Mouse (Mus musculus): Measurements from ENCODE around the gene Rasa3. TPM values are rescaled to one million over a fixed set of nuclear protein-coding genes. Genes with fewer than 3 reads are reported as not detected.
A peak's percentile ranks its signal among the peaks of the same experiment; 100 is the strongest.

The Rasa3 gene
- polyA plus RNA-seq, 1 experiment from 2014 or later: 14.0 TPM

- H3K27me3 ChIP-seq (ENCODE audit: insufficient read depth, low read length): no peaks in the 10 kb centered on the region
- DNase-seq (ENCODE audit: low spot score) (no peak), ATAC-seq (replicated peaks; ENCODE audit: low FRiP score, low read depth) (no peak)
- H3K9ac ChIP-seq (ENCODE audit: low read depth, low read length): no peak overlapping the region
- H3K4me1 ChIP-seq (replicated peaks; ENCODE audit: insufficient read depth, low read length): no peaks in the 10 kb centered on the region
- no peak overlapping the region for H3K4me2 ChIP-seq (ENCODE audit: low read length)
- no peaks in the 10 kb centered on the region for H3K9me3 ChIP-seq (replicated peaks; ENCODE audit: low read length)
- no peak for TF ChIP-seq CTCF (IDR thresholded peaks at IDR 0.05; ENCODE audit: low read depth)
- H3K4me3 ChIP-seq (replicated peaks; ENCODE audit: low read depth, low read length): no peak overlapping the region
- no peak overlapping the region for H3K27ac ChIP-seq
- WGBS: 92% methylated on average over 6 of the region's 6 CpGs
- H3K36me3 ChIP-seq (ENCODE audit: insufficient read depth, low read length): no peaks in the 10 kb centered on the region
Observed at GRCm38 (mm10) chr8:13608946-13609345, 68.5 kb downstream of the Rasa3 start.

GRCm38 (mm10) chr8:13605920-13606480, 71.4 kb downstream of the Rasa3 start:
- H3K27ac ChIP-seq: no peak overlapping the region
- 0 out of 2 replicates have a peak, but pooled peaks cover 3% of the 10 kb centered on the region for H3K36me3 ChIP-seq (ENCODE audit: insufficient read depth, low read length)
- H3K9me3 ChIP-seq (replicated peaks; ENCODE audit: low read length): no peaks in the 10 kb centered on the region
- H3K4me3 ChIP-seq (replicated peaks; ENCODE audit: low read depth, low read length): no peak overlapping the region
- no peak for DNase-seq (ENCODE audit: low spot score)
- no peak overlapping the region for H3K9ac ChIP-seq (ENCODE audit: low read depth, low read length)
- no peak for ATAC-seq (replicated peaks; ENCODE audit: low FRiP score, low read depth)
- no peaks in the 10 kb centered on the region for H3K4me1 ChIP-seq (replicated peaks; ENCODE audit: insufficient read depth, low read length)
- 79% methylated on average over 7 of the region's 7 CpGs for WGBS
- no peak overlapping the region for H3K4me2 ChIP-seq (ENCODE audit: low read length)
- no peak for TF ChIP-seq CTCF (IDR thresholded peaks at IDR 0.05; ENCODE audit: low read depth)
- no peaks in the 10 kb centered on the region for H3K27me3 ChIP-seq (ENCODE audit: insufficient read depth, low read length)

- no peaks in the 10 kb centered on the region for H3K4me1 ChIP-seq (replicated peaks; ENCODE audit: insufficient read depth, low read length)
- no peaks in the 10 kb centered on the region for H3K27me3 ChIP-seq (ENCODE audit: insufficient read depth, low read length)
- H3K4me2 ChIP-seq (ENCODE audit: low read length): no peak overlapping the region
- peaks cover 9% of the 10 kb centered on the region; the same call in 1 of the 2 replicates for H3K36me3 ChIP-seq (ENCODE audit: insufficient read depth, low read length)
- H3K9ac ChIP-seq (ENCODE audit: low read depth, low read length): no peak overlapping the region
- H3K4me3 ChIP-seq (replicated peaks; ENCODE audit: low read depth, low read length): no peak overlapping the region
- H3K9me3 ChIP-seq (replicated peaks; ENCODE audit: low read length): no peaks in the 10 kb centered on the region
- 66% methylated on average over 8 of the region's 8 CpGs for WGBS
- DNase-seq (ENCODE audit: low spot score) (peak; percentile 29), ATAC-seq (replicated peaks; ENCODE audit: low FRiP score, low read depth) (no peak)
- TF ChIP-seq CTCF (IDR thresholded peaks at IDR 0.05; ENCODE audit: low read depth): peak; percentile 65
- H3K27ac ChIP-seq: no peak overlapping the region
Observed at GRCm38 (mm10) chr8:13602621-13603020, 74.8 kb downstream of the Rasa3 start.

GRCm38 (mm10) chr8:13601166-13601565, 76.2 kb downstream of the Rasa3 start:
- WGBS: 60% methylated on average over 11 of the region's 11 CpGs

GRCm38 (mm10) chr8:13600716-13601115, 76.7 kb downstream of the Rasa3 start:
- DNase-seq (ENCODE audit: low spot score) (no peak), ATAC-seq (replicated peaks; ENCODE audit: low FRiP score, low read depth) (no peak)
- Histone ChIP-seq H3K9ac (ENCODE audit: low read depth, low read length) (no peak overlapping the region), H3K4me3 (replicated peaks; ENCODE audit: low read depth, low read length) (no peak overlapping the region), H3K36me3 (ENCODE audit: insufficient read depth, low read length) (peaks cover 9% of the 10 kb centered on the region; the same call in 1 of the 2 replicates), H3K9me3 (replicated peaks; ENCODE audit: low read length) (no peaks in the 10 kb centered on the region), H3K27ac (no peak overlapping the region), H3K4me2 (ENCODE audit: low read length) (no peak overlapping the region), H3K4me1 (replicated peaks; ENCODE audit: insufficient read depth, low read length) (no peaks in the 10 kb centered on the region), H3K27me3 (ENCODE audit: insufficient read depth, low read length) (no peaks in the 10 kb centered on the region)
- TF ChIP-seq CTCF (IDR thresholded peaks at IDR 0.05; ENCODE audit: low read depth): no peak
- WGBS: 82% methylated on average over 10 of the region's 10 CpGs

More at GRCm38 (mm10) chr8:13601166-13601565, 76.2 kb downstream of the Rasa3 start:
- no peak for TF ChIP-seq CTCF (IDR thresholded peaks at IDR 0.05; ENCODE audit: low read depth)
- Histone ChIP-seq H3K4me3 (replicated peaks; ENCODE audit: low read depth, low read length) (no peak overlapping the region), H3K36me3 (ENCODE audit: insufficient read depth, low read length) (peaks cover 9% of the 10 kb centered on the region; the same call in 1 of the 2 replicates), H3K9me3 (replicated peaks; ENCODE audit: low read length) (no peaks in the 10 kb centered on the region), H3K4me2 (ENCODE audit: low read length) (no peak overlapping the region), H3K4me1 (replicated peaks; ENCODE audit: insufficient read depth, low read length) (no peaks in the 10 kb centered on the region), H3K27me3 (ENCODE audit: insufficient read depth, low read length) (no peaks in the 10 kb centered on the region), H3K9ac (ENCODE audit: low read depth, low read length) (no peak overlapping the region), H3K27ac (no peak overlapping the region)
- no peak for DNase-seq (ENCODE audit: low spot score)
- ATAC-seq (replicated peaks; ENCODE audit: low FRiP score, low read depth): no peak

GRCm38 (mm10) chr8:13600204-13600603, 77.2 kb downstream of the Rasa3 start:
- WGBS: 21% methylated on average over 7 of the region's 7 CpGs
- Histone ChIP-seq H3K4me2 (ENCODE audit: low read length) (no peak overlapping the region), H3K9me3 (replicated peaks; ENCODE audit: low read length) (no peaks in the 10 kb centered on the region), H3K27me3 (ENCODE audit: insufficient read depth, low read length) (no peaks in the 10 kb centered on the region), H3K4me1 (replicated peaks; ENCODE audit: insufficient read depth, low read length) (no peaks in the 10 kb centered on the region), H3K27ac (no peak overlapping the region), H3K36me3 (ENCODE audit: insufficient read depth, low read length) (peaks cover 9% of the 10 kb centered on the region; the same call in 1 of the 2 replicates), H3K4me3 (replicated peaks; ENCODE audit: low read depth, low read length) (no peak overlapping the region), H3K9ac (ENCODE audit: low read depth, low read length) (no peak overlapping the region)
- DNase-seq (ENCODE audit: low spot score) (peak; percentile 47), ATAC-seq (replicated peaks; ENCODE audit: low FRiP score, low read depth) (peak; percentile 57)
- no peak for TF ChIP-seq CTCF (IDR thresholded peaks at IDR 0.05; ENCODE audit: low read depth)

GRCm38 (mm10) chr8:13597777-13598176, 79.6 kb downstream of the Rasa3 start:
- Histone ChIP-seq H3K27ac (no peak overlapping the region), H3K4me3 (replicated peaks; ENCODE audit: low read depth, low read length) (no peak overlapping the region), H3K27me3 (ENCODE audit: insufficient read depth, low read length) (no peaks in the 10 kb centered on the region), H3K9ac (ENCODE audit: low read depth, low read length) (no peak overlapping the region), H3K4me1 (replicated peaks; ENCODE audit: insufficient read depth, low read length) (no peaks in the 10 kb centered on the region), H3K4me2 (ENCODE audit: low read length) (no peak overlapping the region), H3K9me3 (replicated peaks; ENCODE audit: low read length) (no peaks in the 10 kb centered on the region), H3K36me3 (ENCODE audit: insufficient read depth, low read length) (peaks cover 6% of the 10 kb centered on the region; the same call in 1 of the 2 replicates)
- no peak for TF ChIP-seq CTCF (IDR thresholded peaks at IDR 0.05; ENCODE audit: low read depth)
- ATAC-seq (replicated peaks; ENCODE audit: low FRiP score, low read depth): no peak
- WGBS: 90% methylated on average over 6 of the region's 6 CpGs
- no peak for DNase-seq (ENCODE audit: low spot score)

All from kidney, postnatal 0 days (tissue).